ENCODE assay signal across 40 mouse cellular contexts in genomic region chr10:128280943-128281342, GRCm38 (mm10). TPM values are rescaled to one million over a fixed set of nuclear protein-coding genes. Genes with fewer than 3 reads are reported as not detected.
DNase-seq lines count a peak whose midpoint lies in the region; ATAC-seq and TF ChIP-seq lines count a peak whose summit lies in the region.
"Had no signal": no experiment of that assay in that cellular context is flagged by ENCODE, and none has a peak within 500 bp of the region (broad histone marks: within the 10 kb centered on the region; RNA-seq: fewer than 3 reads in every experiment).

No protein-coding gene starts in this region.

- peak; percentile 13 for DNase-seq in cerebellum, adult 8-10 months
- DNase-seq in cerebellum, postnatal 36 days = no peak
- peak; percentile 34 to 60 for DNase-seq in kidney, adult 8-10 months
- DNase-seq in forebrain, postnatal 0 days = no peak
- DNase-seq in heart, adult 11 months = no peak
- DNase-seq: adrenal gland, adult 2 months; adrenal gland, postnatal 36 days; cerebellum, adult 18-20 months; embryo, embryonic 11 days; heart, postnatal 14 days; left cerebral cortex, postnatal 4 days; liver, postnatal 0 days; lung, postnatal 4 days; right cerebral cortex, adult 18-20 months; thymus, postnatal 4 days had no signal

- no peak for TF ChIP-seq CTCF in small intestine, adult 2 months (IDR thresholded peaks at IDR 0.05; ENCODE audit: extremely low read depth, insufficient read length, insufficient replicate concordance, low read depth, low read length)
- no peak for TF ChIP-seq CTCF in forebrain, postnatal 0 days (IDR thresholded peaks at IDR 0.05; ENCODE audit: low read depth)

- TF ChIP-seq POLR2A in small intestine, adult 2 months (IDR thresholded peaks at IDR 0.05; ENCODE audit: low read depth, low read length) = no peak

- ATAC-seq in kidney, embryonic 14.5 days (ENCODE audit: low FRiP score, low TSS enrichment) = no peak
- ATAC-seq in forebrain, postnatal 0 days = no peak
- ATAC-seq: activated CD4-positive, CD25-positive, alpha-beta regulatory T cell, adult 4 months; forebrain, embryonic 16.5 days; inflammation-experienced regulatory T-cells, adult 6 months; liver, embryonic 12.5 days; liver, postnatal 0 days; lung, postnatal 0 days had no signal

- H3K4me1 ChIP-seq in kidney, embryonic 14.5 days (ENCODE audit: control insufficient read depth, insufficient read depth, low read length) = no peaks in the 10 kb centered on the region
- H3K4me1 ChIP-seq in small intestine, adult 2 months (ENCODE audit: control insufficient read depth, insufficient read depth, insufficient read length, low read length) = peaks cover 2% of the 10 kb centered on the region; the same call in 1 of the 2 replicates
- no peaks in the 10 kb centered on the region for H3K4me1 ChIP-seq in forebrain, postnatal 0 days (ENCODE audit: insufficient read depth)
- H3K4me1 ChIP-seq: embryonic facial prominence, embryonic 13.5 days; hindbrain, embryonic 15.5 days; liver, embryonic 12.5 days; midbrain, embryonic 12.5 days; neural tube, embryonic 12.5 days had no signal

- H3K9me3 ChIP-seq in kidney, embryonic 14.5 days (ENCODE audit: control insufficient read depth, low read length) = no peaks in the 10 kb centered on the region
- H3K9me3 ChIP-seq in forebrain, postnatal 0 days (ENCODE audit: low read length) = no peaks in the 10 kb centered on the region
- H3K9me3 ChIP-seq: embryonic facial prominence, embryonic 13.5 days; forebrain, embryonic 10.5 days; hindbrain, embryonic 10.5 days; hindbrain, embryonic 15.5 days; liver, embryonic 12.5 days; megakaryocyte, embryonic 14.5 days; midbrain, embryonic 12.5 days; neural tube, embryonic 12.5 days had no signal

- no peak overlapping the region for H3K4me3 ChIP-seq in kidney, embryonic 14.5 days (ENCODE audit: low read length)
- no peak overlapping the region for H3K4me3 ChIP-seq in small intestine, adult 2 months (ENCODE audit: low read depth, low read length)
- H3K4me3 ChIP-seq in forebrain, postnatal 0 days (ENCODE audit: low read depth, low read length) = no peak overlapping the region
- H3K4me3 ChIP-seq: embryonic facial prominence, embryonic 13.5 days; forebrain, embryonic 10.5 days; hindbrain, embryonic 10.5 days; hindbrain, embryonic 15.5 days; liver, embryonic 12.5 days; megakaryocyte, embryonic 14.5 days; midbrain, embryonic 12.5 days; myocyte; neural tube, embryonic 12.5 days had no signal

- H3K27me3 ChIP-seq in kidney, embryonic 14.5 days (ENCODE audit: control insufficient read depth, insufficient read depth, low read length) = no peaks in the 10 kb centered on the region
- H3K27me3 ChIP-seq in small intestine, adult 2 months (ENCODE audit: control insufficient read depth, insufficient read depth, low read length) = no peaks in the 10 kb centered on the region
- no peaks in the 10 kb centered on the region for H3K27me3 ChIP-seq in forebrain, postnatal 0 days (ENCODE audit: insufficient read depth, low read length)
- H3K27me3 ChIP-seq: CH12.LX; embryonic facial prominence, embryonic 13.5 days; hindbrain, embryonic 15.5 days; liver, embryonic 12.5 days; megakaryocyte, embryonic 14.5 days; midbrain, embryonic 12.5 days; neural tube, embryonic 12.5 days had no signal

- no peak overlapping the region for H3K4me2 ChIP-seq in kidney, embryonic 14.5 days (replicated peaks; ENCODE audit: low read depth, low read length)
- no peak overlapping the region for H3K4me2 ChIP-seq in forebrain, postnatal 0 days (ENCODE audit: low read depth)
- H3K4me2 ChIP-seq: embryonic facial prominence, embryonic 13.5 days; hindbrain, embryonic 15.5 days; liver, embryonic 12.5 days; midbrain, embryonic 12.5 days; neural tube, embryonic 12.5 days had no signal

- H3K36me3 ChIP-seq in kidney, embryonic 14.5 days (ENCODE audit: control insufficient read depth, insufficient read depth, low read length) = peaks cover 49% of the 10 kb centered on the region
- peaks cover 83% of the 10 kb centered on the region for H3K36me3 ChIP-seq in small intestine, adult 2 months (ENCODE audit: control insufficient read depth, insufficient read depth, low read length)
- H3K36me3 ChIP-seq in forebrain, postnatal 0 days (ENCODE audit: insufficient read depth) = peaks cover 68% of the 10 kb centered on the region

- H3K27ac ChIP-seq in kidney, embryonic 14.5 days (ENCODE audit: low read depth, low read length) = no peak overlapping the region
- H3K27ac ChIP-seq in small intestine, adult 2 months (ENCODE audit: insufficient read depth, low read depth, low read length) = peak overlapping the region; percentile 51; the same call in 1 of the 2 replicates
- no peak overlapping the region for H3K27ac ChIP-seq in forebrain, postnatal 0 days (ENCODE audit: low read depth, low read length)
- H3K27ac ChIP-seq: embryonic facial prominence, embryonic 13.5 days; forebrain, embryonic 10.5 days; hindbrain, embryonic 10.5 days; hindbrain, embryonic 15.5 days; liver, embryonic 12.5 days; midbrain, embryonic 12.5 days; neural tube, embryonic 12.5 days had no signal

- no peak overlapping the region for H3K9ac ChIP-seq in kidney, embryonic 14.5 days (ENCODE audit: low read depth, low read length)
- no peak overlapping the region for H3K9ac ChIP-seq in forebrain, postnatal 0 days
- H3K9ac ChIP-seq: embryonic facial prominence, embryonic 13.5 days; hindbrain, embryonic 15.5 days; liver, embryonic 12.5 days; liver, postnatal 0 days; midbrain, embryonic 12.5 days; neural tube, embryonic 12.5 days had no signal

- WGBS in kidney, embryonic 14.5 days = 90% methylated on average over 6 of the region's 6 CpGs
- WGBS in small intestine, adult 2 months = 45% methylated on average over 6 of the region's 6 CpGs
- WGBS in forebrain, postnatal 0 days = 89% methylated on average over 6 of the region's 6 CpGs

RNA-seq across cellular contexts. Expression of gene Stat2, which starts 10.6 kb away (rescaled TPM):
- 8.4 and 11.8 TPM in 2 replicates for polyA plus RNA-seq in kidney, embryonic 14.5 days (2014; fragmentation: Nextera tagmentation; extraction: Ambion mirVana)
- polyA plus RNA-seq in small intestine, adult 2 months (2012; rRNA removed) = 15.3 and 46.8 TPM in 2 replicates
- 7.2 and 8.1 TPM in 2 replicates for total RNA-seq in forebrain, postnatal 0 days (2014; rRNA removed)
- polyA plus RNA-seq in forebrain, postnatal 0 days (2015; fragmentation: Nextera tagmentation; extraction: Ambion mirVana) = 6.8 and 10.3 TPM in 2 replicates

RNA-seq across cellular contexts. Expression of gene Apof, which starts 12.5 kb away (rescaled TPM):
- polyA plus RNA-seq in kidney, embryonic 14.5 days (2014; fragmentation: Nextera tagmentation; extraction: Ambion mirVana) = not detected in 2 replicates
- polyA plus RNA-seq in small intestine, adult 2 months (2012; rRNA removed) = 0.08 TPM in 1 of 2 replicates, not detected in the other
- total RNA-seq in forebrain, postnatal 0 days (2014; rRNA removed) = 0.38 and 0.54 TPM in 2 replicates
- polyA plus RNA-seq in forebrain, postnatal 0 days (2015; fragmentation: Nextera tagmentation; extraction: Ambion mirVana) = 0.12 and 0.26 TPM in 2 replicates
- total RNA-seq: gastrocnemius, adult 8-10 months; heart, postnatal 14 days; layer of hippocampus, adult 18-20 months; layer of hippocampus, postnatal 10 days; left cerebral cortex, postnatal 4 days; midbrain, postnatal 0 days had no signal
- polyA plus RNA-seq: activated CD4-positive, CD25-positive, alpha-beta regulatory T cell, adult 4 months; brain, embryonic 14.5 days; C2C12; embryonic facial prominence, embryonic 13.5 days; forebrain, embryonic 10.5 days; forebrain, embryonic 16.5 days; heart, embryonic 14.5 days; hindbrain, embryonic 10.5 days; inflammation-experienced regulatory T-cells, adult 6 months; lung, postnatal 0 days; midbrain, embryonic 12.5 days; myocyte; neural tube, embryonic 12.5 days; thymus, postnatal 0 days had no signal

RNA-seq across cellular contexts. Expression of gene Il23a, which starts 17.6 kb away (rescaled TPM):
- polyA plus RNA-seq in kidney, embryonic 14.5 days (2014; fragmentation: Nextera tagmentation; extraction: Ambion mirVana) = 0.24 and 0.29 TPM in 2 replicates
- polyA plus RNA-seq in small intestine, adult 2 months (2012; rRNA removed) = not detected in 2 replicates
- total RNA-seq in forebrain, postnatal 0 days (2014; rRNA removed) = 0.31 TPM in 1 of 2 replicates, not detected in the other
- not detected in 2 replicates for polyA plus RNA-seq in forebrain, postnatal 0 days (2015; fragmentation: Nextera tagmentation; extraction: Ambion mirVana)
- total RNA-seq: adrenal gland, adult 2 months; adrenal gland, postnatal 36 days; gastrocnemius, adult 8-10 months; gastrocnemius, postnatal 4 days; layer of hippocampus, adult 18-20 months; left cerebral cortex, postnatal 4 days; midbrain, postnatal 0 days had no signal
- polyA plus RNA-seq: activated CD4-positive, CD25-positive, alpha-beta regulatory T cell, adult 4 months; adrenal gland, adult 2 months; C2C12; forebrain, embryonic 10.5 days; hindbrain, embryonic 10.5 days; inflammation-experienced regulatory T-cells, adult 6 months; liver, embryonic 12.5 days; liver, postnatal 0 days; midbrain, embryonic 12.5 days; midbrain, postnatal 0 days had no signal

RNA-seq across cellular contexts. Expression of gene Pan2, which starts 22.2 kb away (rescaled TPM):
- polyA plus RNA-seq in kidney, embryonic 14.5 days (2014; fragmentation: Nextera tagmentation; extraction: Ambion mirVana) = 32.6 and 44.0 TPM in 2 replicates
- 10.3 and 17.7 TPM in 2 replicates for polyA plus RNA-seq in small intestine, adult 2 months (2012; rRNA removed)
- total RNA-seq in forebrain, postnatal 0 days (2014; rRNA removed) = 14.9 and 20.0 TPM in 2 replicates
- 9.6 and 11.9 TPM in 2 replicates for polyA plus RNA-seq in forebrain, postnatal 0 days (2015; fragmentation: Nextera tagmentation; extraction: Ambion mirVana)

RNA-seq across cellular contexts. Expression of gene Apon, which starts 27.0 kb away (rescaled TPM):
- 0.29 and 0.70 TPM in 2 replicates for polyA plus RNA-seq in kidney, embryonic 14.5 days (2014; fragmentation: Nextera tagmentation; extraction: Ambion mirVana)
- 0.05 TPM in 1 of 2 replicates, not detected in the other for polyA plus RNA-seq in small intestine, adult 2 months (2012; rRNA removed)
- not detected in 2 replicates for total RNA-seq in forebrain, postnatal 0 days (2014; rRNA removed)
- not detected in 2 replicates for polyA plus RNA-seq in forebrain, postnatal 0 days (2015; fragmentation: Nextera tagmentation; extraction: Ambion mirVana)
- total RNA-seq: layer of hippocampus, adult 18-20 months; layer of hippocampus, postnatal 10 days; left cerebral cortex, postnatal 4 days; midbrain, postnatal 0 days had no signal
- polyA plus RNA-seq: activated CD4-positive, CD25-positive, alpha-beta regulatory T cell, adult 4 months; forebrain, embryonic 16.5 days; heart, embryonic 14.5 days; lung, postnatal 0 days; midbrain, postnatal 0 days had no signal

Comparison
In these comparisons a context has a peak if more than half of its experiments do, and no peak if none do; other contexts are left out.
1. DNase-seq: peak in cerebellum, adult 8-10 months (single experiment) and kidney, adult 8-10 months (2 of 2); none in cerebellum, postnatal 36 days (0 of 2), forebrain, postnatal 0 days (single experiment) and heart, adult 11 months (single experiment).